Mouse (Mus musculus): ENCODE results near the gene Cog1.

DNA sequence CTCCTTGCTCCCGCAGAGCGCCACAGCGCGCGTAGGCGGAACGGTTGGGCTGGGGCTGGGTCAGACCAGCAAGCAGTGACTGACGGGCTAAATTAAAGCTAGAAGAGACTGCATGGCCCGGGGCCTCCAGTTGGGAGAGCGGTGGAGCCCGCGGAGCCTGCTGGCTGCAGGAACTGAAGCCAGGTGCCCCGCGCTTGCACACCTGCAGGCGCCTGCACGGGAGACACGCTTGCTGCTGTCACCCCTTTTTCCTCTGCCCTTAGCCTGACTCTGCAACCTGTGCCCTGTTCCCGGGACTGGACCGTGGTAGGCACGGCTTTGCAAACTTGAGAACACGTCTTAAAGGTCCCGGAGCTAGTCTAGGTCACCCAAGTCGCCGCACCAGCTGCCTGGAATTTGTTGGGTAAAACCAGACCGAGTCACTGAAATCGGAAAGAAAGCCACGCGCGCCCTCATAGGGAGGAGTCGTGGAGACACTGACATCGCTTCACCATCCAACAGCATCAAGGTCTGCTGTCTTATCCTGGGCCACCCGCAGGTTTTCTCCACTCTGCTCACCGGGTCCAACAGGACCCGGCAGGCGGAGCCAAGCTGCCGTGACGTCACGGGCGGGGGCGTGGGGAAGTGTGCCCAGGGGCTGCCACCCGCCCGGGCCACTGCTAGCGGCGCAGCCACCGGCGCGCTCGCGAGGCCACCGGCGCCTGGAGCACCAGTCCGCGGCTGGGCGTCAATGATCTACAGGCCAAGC, 30.1 kb upstream of the Cog1 start, which contains the start of gene Sstr2:
- TF ChIP-seq CTCF (IDR thresholded peaks at IDR 0.05; ENCODE audit: low read depth) (no peak), EP300 (IDR thresholded peaks at IDR 0.05; ENCODE audit: low read depth) (no peak)

Data from heart, postnatal 0 days (tissue).